Mouse (Mus musculus) stomach, embryonic 16.5 days (tissue): ENCODE measurements around the gene Adamtsl3. TPM values are rescaled to one million over a fixed set of nuclear protein-coding genes. Genes with fewer than 3 reads are reported as not detected.
A peak's percentile ranks its signal among the peaks of the same experiment; 100 is the strongest.

Source experiments
- ATAC-seq: fragments of 200-750 bp; cut with Nextera tagmentation; 2 replicates; pipeline ENCODE4 v1.8.0; 2017; ENCODE audit warnings: moderate number of reproducible peaks, moderate TSS enrichment; ENCODE audit not compliant: insufficient read depth, low FRiP score
- H3K27ac ChIP-seq: fragments of 300-500 bp; sonication (generic); 2 replicates; pipeline ENCODE4 v1.5.1; 2014; ENCODE audit warnings: low read length
- H3K27me3 ChIP-seq: fragments of 300-500 bp; sonication (generic); 2 replicates; pipeline ENCODE4 v1.6.1; 2014; ENCODE audit warnings: low read length, control low read depth, mixed read lengths; ENCODE audit not compliant: control insufficient read depth, insufficient read depth
- H3K36me3 ChIP-seq: fragments of 300-500 bp; sonication (generic); 2 replicates; pipeline ENCODE4 v1.6.1; 2014; ENCODE audit warnings: low read length; ENCODE audit not compliant: control insufficient read depth, insufficient read depth
- H3K4me1 ChIP-seq: fragments of 300-500 bp; sonication (generic); 2 replicates; pipeline ENCODE4 v1.6.1; 2014; ENCODE audit warnings: low read length, control low read depth, mixed read lengths; ENCODE audit not compliant: control insufficient read depth, insufficient read depth
- H3K4me2 ChIP-seq: fragments of 300-500 bp; sonication (generic); 2 replicates; pipeline ENCODE4 v1.6.1; 2014; ENCODE audit warnings: low read depth, low read length, mixed read lengths
- H3K4me3 ChIP-seq: fragments of 300-500 bp; sonication (generic); replicated peaks from 2 replicates; pipeline ENCODE4 v1.5.1; 2014; ENCODE audit warnings: mild to moderate bottlenecking, low read length
- H3K9ac ChIP-seq: fragments of 300-500 bp; sonication (generic); 2 replicates; pipeline ENCODE4 v1.6.1; 2014; ENCODE audit warnings: low read length
- H3K9me3 ChIP-seq: fragments of 300-500 bp; sonication (generic); replicated peaks from 2 replicates; pipeline ENCODE4 v1.6.1; 2016; ENCODE audit warnings: low read length, control low read depth; ENCODE audit not compliant: control insufficient read depth
- WGBS: fragments of 180-500 bp; shearing (Covaris S2); extraction: QIAGEN DNeasy Blood & Tissue Kit; methylation state at CpG from one replicate; pipeline ENCODE4 v1.1.7; 2014; 5-methylcytosine and 5-hydroxymethylcytosine counted together
- polyA plus RNA-seq: library from polyadenylated mRNA; unstranded; fragments of >200 nt; fragmentation: Nextera tagmentation; extraction: Ambion mirVana; gene quantifications from 2 replicates; pipeline ENCODE4 v1.2.1, GENCODE M21; 2015

The Adamtsl3 gene
- polyA plus RNA-seq, 1 experiment from 2014 or later, result 2.3 TPM

DNA sequence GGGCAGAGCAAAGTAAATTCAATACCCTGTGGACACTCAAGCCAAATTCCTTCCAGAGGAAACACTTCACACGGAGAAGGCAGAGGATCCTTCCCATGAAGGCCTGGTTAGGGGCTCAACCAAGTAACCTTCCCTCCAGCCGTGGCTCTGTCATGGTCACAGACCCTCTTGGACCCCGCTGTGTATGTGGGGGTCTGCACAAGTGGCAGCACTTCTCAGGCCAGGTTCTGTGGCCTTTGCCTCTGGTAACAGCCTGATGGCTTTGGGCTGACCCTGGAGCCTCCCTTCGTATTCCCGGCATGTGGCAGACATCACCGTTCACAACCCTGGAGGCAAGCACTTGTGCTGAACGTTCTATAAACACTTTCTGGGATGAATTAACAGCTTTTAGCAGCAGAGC lies 14.3 kb downstream of the Adamtsl3 start:
- Histone ChIP-seq H3K9me3 (no peaks in the 10 kb centered on the region), H3K4me1 (0 out of 2 replicates have a peak, but pooled peaks cover 6% of the 10 kb centered on the region), H3K4me2 (no peak overlapping the region), H3K27ac (no peak overlapping the region), H3K9ac (no peak overlapping the region), H3K4me3 (no peak overlapping the region), H3K36me3 (no peaks in the 10 kb centered on the region), H3K27me3 (no peaks in the 10 kb centered on the region)
- ATAC-seq, result no peak
- WGBS, result 52% methylated on average over 7 of the region's 7 CpGs

DNA sequence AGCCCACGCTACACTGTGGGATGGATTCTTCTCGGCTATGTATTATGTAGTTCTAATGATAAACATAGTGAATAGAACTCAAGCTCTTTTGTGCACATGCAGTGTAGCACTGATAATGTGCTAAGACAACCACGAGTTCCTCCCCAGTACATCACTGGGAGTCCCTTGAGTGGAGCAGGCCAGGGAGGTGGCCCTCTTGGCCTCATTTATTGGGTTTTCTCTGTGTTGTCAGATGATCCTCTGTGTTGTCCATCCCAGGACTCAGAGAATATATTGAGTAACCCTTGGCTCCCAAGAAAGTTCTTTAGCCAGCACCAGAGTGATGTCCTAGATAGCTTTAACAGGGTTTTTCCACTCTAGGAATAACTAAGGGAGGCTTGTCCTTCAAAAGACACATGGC lies 14.9 kb downstream of the Adamtsl3 start:
- 0 out of 2 replicates have a peak, but pooled peaks cover 6% of the 10 kb centered on the region for H3K4me1 ChIP-seq
- no peak overlapping the region for H3K9ac ChIP-seq
- H3K36me3 ChIP-seq, result no peaks in the 10 kb centered on the region
- no peaks in the 10 kb centered on the region for H3K27me3 ChIP-seq
- WGBS, result 73% methylated on average over 3 of the region's 3 CpGs
- no peak overlapping the region for H3K4me2 ChIP-seq
- H3K9me3 ChIP-seq, result no peaks in the 10 kb centered on the region
- H3K4me3 ChIP-seq, result no peak overlapping the region
- no peak for ATAC-seq
- no peak overlapping the region for H3K27ac ChIP-seq

DNA sequence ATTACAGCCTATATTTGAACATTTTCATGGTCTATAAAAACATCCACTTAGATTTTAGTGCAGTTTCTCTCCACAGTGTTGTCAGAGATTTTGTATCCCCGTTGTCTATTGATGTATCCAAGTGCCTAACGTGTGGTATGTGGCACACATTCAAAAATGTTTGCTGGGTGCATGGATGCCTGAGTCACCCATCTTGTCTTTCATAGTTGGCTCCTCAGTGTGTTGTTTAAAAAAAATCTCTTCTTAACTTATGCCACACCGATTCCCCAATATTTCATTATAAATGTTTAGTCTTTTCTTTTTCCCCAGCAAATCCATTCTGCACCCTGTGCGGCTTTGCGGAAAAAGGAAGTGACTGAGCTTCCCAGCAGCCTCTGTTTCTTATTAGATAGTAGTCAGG lies 23.7 kb downstream of the Adamtsl3 start:
- Histone ChIP-seq H3K36me3 (no peaks in the 10 kb centered on the region), H3K4me1 (no peaks in the 10 kb centered on the region), H3K27ac (no peak overlapping the region), H3K9ac (no peak overlapping the region), H3K9me3 (no peaks in the 10 kb centered on the region), H3K4me2 (no peak overlapping the region), H3K4me3 (no peak overlapping the region), H3K27me3 (no peaks in the 10 kb centered on the region)
- ATAC-seq, result no peak
- 71% methylated on average over 5 of the region's 5 CpGs for WGBS

DNA sequence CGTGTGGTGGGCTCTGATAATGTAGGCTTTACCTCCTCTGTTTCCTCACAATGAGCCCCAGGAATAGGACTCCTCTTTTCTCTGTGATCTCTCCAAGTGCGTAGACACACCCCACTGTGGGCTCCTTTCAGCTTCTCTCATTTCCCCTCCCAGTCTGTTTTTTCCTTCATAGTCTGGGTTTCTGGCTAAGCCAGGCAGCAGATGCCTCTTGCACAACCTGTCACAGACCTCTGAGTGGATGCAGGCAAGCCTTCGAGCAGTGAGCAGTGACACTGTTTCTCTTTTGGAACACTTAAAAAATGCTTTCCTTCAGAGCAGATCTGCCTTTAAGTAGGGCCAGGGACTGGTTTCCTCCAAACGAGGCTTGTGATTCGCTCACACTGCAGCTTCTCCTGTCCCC lies 24.2 kb downstream of the Adamtsl3 start:
- ATAC-seq, result no peak
- Histone ChIP-seq H3K9ac (no peak overlapping the region), H3K4me1 (no peaks in the 10 kb centered on the region), H3K9me3 (no peaks in the 10 kb centered on the region), H3K27ac (no peak overlapping the region), H3K4me3 (no peak overlapping the region), H3K36me3 (no peaks in the 10 kb centered on the region), H3K4me2 (no peak overlapping the region), H3K27me3 (no peaks in the 10 kb centered on the region)
- WGBS, result 57% methylated on average over 5 of the region's 5 CpGs

DNA sequence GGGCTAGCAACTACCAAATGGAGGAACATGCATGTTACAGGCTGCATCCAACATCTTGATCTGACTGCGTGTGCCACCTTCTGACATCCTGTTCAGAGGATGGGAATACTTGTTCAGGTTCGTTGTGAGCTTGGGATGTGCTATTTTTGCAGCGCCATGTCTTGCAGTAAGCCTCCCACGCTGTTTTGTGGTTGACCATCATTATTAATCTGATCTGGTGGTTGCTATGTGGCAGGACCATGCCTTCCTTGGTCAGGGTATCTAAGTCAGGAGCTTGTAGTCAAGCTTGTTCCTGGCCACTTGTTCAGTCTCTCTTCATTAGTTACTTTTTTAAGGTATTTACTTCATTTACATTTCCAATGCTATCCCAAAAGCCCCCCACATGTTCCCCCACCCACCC lies 24.7 kb downstream of the Adamtsl3 start:
- Histone ChIP-seq H3K4me3 (no peak overlapping the region), H3K9me3 (no peaks in the 10 kb centered on the region), H3K27ac (no peak overlapping the region), H3K4me2 (no peak overlapping the region), H3K4me1 (no peaks in the 10 kb centered on the region), H3K36me3 (no peaks in the 10 kb centered on the region), H3K27me3 (no peaks in the 10 kb centered on the region), H3K9ac (no peak overlapping the region)
- 89% methylated on average over 4 of the region's 4 CpGs for WGBS
- no peak for ATAC-seq

DNA sequence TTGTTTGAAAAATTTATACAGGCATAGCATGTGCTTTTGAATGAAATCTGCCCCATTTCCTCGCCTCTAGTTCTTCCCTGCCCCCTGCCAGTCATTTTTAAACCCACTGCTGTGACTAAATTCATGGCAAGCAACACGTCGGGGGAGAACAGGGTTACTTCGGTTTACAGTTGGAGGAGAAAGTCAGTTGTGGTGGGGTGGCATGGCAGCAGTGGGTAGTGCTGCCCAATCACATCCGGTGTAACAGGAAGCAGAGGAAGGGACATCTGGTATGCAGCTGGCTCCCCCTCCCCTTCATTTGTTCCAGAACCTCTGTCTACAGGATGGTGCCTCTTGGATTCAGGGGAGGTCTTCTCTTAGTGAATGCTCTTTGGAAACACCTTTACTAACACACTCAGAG lies 25.6 kb downstream of the Adamtsl3 start:
- Histone ChIP-seq H3K4me3 (no peak overlapping the region), H3K9me3 (no peaks in the 10 kb centered on the region), H3K27ac (no peak overlapping the region), H3K4me1 (no peaks in the 10 kb centered on the region), H3K36me3 (no peaks in the 10 kb centered on the region), H3K27me3 (no peaks in the 10 kb centered on the region), H3K4me2 (no peak overlapping the region), H3K9ac (no peak overlapping the region)
- ATAC-seq, result no peak
- 82% methylated on average over 5 of the region's 5 CpGs for WGBS

DNA sequence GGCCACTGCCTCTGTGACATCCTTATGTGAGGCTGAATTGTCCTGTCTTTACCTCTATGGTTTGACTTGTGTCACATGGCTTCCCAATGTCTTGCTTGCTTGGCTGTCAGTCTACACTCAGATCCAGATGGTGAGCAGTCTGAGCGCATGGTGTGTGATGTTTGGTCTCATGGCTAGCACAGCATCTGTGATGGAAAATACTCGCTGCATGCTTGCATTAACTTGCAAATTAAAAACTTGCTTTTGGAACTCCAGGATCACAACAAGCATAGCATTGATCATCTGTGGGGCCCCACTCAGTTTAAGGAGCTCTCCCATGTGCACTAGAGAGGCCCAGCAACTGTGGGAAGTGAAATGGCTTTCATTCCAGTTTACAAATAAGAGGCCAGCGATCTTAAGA lies 29.1 kb downstream of the Adamtsl3 start:
- Histone ChIP-seq H3K4me2 (no peak overlapping the region), H3K9me3 (no peaks in the 10 kb centered on the region), H3K36me3 (no peaks in the 10 kb centered on the region), H3K4me3 (no peak overlapping the region), H3K27ac (no peak overlapping the region), H3K4me1 (no peaks in the 10 kb centered on the region), H3K9ac (no peak overlapping the region), H3K27me3 (no peaks in the 10 kb centered on the region)
- ATAC-seq, result no peak
- 79% methylated on average over 3 of the region's 3 CpGs for WGBS

DNA sequence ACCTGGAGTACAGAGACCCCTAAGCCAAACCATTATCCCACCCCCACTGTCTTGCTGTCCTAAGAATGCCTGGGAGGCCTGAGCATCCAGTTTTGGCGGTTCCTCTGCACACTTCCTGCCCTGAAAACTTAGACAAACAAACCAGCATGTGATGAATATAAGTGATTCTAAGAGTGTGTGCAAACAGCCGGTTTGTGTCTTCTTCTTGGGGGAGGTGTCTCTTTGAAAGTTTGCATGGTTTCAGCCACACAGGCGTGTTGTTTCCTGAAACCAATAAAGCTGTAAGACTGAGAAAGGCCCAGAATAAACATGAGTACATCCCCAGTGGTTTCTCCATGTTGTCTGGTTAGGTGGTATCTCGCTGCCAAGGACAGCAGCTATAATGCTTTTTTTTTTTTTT lies 30.6 kb downstream of the Adamtsl3 start:
- Histone ChIP-seq H3K4me3 (no peak overlapping the region), H3K4me2 (no peak overlapping the region), H3K4me1 (no peaks in the 10 kb centered on the region), H3K36me3 (no peaks in the 10 kb centered on the region), H3K27me3 (no peaks in the 10 kb centered on the region), H3K9me3 (no peaks in the 10 kb centered on the region), H3K27ac (no peak overlapping the region), H3K9ac (no peak overlapping the region)
- WGBS, result 31% methylated on average over 4 of the region's 4 CpGs
- no peak; the same call in 1 of the 2 replicates for ATAC-seq

DNA sequence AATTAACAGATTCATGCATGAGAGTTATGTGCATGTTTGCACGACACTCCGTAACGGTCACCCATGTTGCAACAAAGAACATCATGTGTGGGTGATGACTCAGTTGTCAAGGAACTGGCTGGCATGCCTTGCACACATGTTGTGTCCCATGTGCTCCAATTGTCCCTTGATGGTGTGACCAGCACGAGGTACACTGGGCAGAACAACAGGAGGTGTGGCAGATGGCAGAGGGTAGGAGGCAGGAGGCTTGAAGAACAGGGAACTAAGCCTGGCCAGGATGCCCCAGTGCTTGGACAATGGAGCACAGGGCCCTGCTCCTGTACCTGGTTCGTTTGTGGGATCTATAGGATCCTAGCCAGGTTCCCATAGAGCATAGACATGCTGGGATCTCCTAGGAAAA lies 31.0 kb downstream of the Adamtsl3 start:
- WGBS, result 75% methylated on average over 5 of the region's 5 CpGs
- no peaks in the 10 kb centered on the region for H3K4me1 ChIP-seq

DNA sequence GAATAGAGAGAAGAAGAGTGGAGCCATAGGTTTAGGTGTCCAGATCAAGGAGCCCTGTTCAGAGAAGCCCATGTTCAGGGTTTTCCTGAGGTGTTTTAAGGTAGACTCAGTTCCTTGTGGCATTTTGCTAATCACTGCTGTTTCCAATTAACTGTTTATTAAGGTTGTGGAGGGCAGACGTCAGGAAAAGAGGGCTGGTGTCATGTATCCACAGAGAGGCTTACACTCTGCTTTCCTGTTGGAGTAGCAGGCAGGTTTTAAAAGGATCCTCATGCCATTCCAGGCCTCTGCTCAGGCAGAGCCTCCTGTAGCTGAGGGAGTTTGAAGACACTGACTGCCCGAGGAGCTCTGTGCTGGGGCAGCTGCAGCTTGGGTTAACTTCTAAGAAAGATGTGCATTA lies 32.6 kb downstream of the Adamtsl3 start:
- ATAC-seq, result no peak
- no peak overlapping the region for H3K27ac ChIP-seq

More for the DNA sequence above, 31.0 kb downstream of the Adamtsl3 start:
- Histone ChIP-seq H3K9ac (no peak overlapping the region), H3K27me3 (no peaks in the 10 kb centered on the region), H3K9me3 (no peaks in the 10 kb centered on the region), H3K4me3 (no peak overlapping the region), H3K4me2 (no peak overlapping the region), H3K36me3 (no peaks in the 10 kb centered on the region), H3K27ac (peak overlapping the region; percentile 44; the same call in 1 of the 2 replicates)
- no peak for ATAC-seq

More for the DNA sequence above, 32.6 kb downstream of the Adamtsl3 start:
- H3K27me3 ChIP-seq, result no peaks in the 10 kb centered on the region
- H3K9me3 ChIP-seq, result no peaks in the 10 kb centered on the region
- 47% methylated on average over 2 of the region's 2 CpGs for WGBS
- H3K36me3 ChIP-seq, result no peaks in the 10 kb centered on the region
- H3K9ac ChIP-seq, result no peak overlapping the region
- no peak overlapping the region for H3K4me2 ChIP-seq
- no peaks in the 10 kb centered on the region for H3K4me1 ChIP-seq
- H3K4me3 ChIP-seq, result no peak overlapping the region
